Mouse (Mus musculus) brain, adult 2 months (tissue): ENCODE data around the gene Elmo1.

Experiments used
- DNase-seq: peaks from one replicate; pipeline ENCODE4 v3.0.0; 2011; ENCODE audit warnings: low read depth, low spot score

The Elmo1 gene

DNA sequence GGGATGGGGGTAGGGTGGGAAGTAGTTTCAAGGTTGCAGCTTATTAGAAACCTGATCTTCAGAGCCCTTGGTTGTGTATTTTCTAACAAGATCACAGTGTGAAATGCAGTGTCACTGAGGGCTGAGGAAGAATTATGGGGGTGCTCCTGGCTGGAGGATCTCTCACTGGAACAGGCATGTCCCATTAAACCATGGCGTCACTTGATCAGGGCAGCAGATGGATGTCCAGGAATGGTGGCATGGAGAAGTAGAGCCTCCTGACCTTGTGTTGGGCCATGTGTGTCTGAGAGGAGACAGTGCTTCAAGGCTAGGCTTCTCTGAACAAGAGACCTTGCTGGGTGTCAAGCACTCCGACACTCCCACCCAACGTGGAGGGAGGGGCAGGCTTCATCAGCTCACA is 431.1 kb downstream of the Elmo1 start:
- no peak for DNase-seq

DNA sequence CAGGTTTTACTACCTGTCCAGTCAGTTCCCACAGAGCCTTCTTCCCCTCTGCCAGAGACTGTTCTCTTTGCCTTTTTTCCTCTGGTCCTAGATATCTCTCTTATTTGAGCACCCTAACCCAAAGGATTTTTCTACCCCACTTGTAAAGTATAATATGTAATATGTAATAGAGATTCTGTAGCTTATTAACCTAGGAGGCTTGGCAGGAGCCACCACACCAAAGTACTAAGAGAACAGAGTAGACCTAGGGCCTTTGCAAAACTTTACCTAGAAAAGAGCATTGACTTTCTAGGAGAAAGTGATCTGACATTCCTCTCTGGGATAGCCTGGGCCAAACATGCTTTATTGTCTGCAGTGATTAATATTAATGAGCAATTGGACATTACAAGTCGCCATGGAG is 433.3 kb downstream of the Elmo1 start:
- no peak for DNase-seq

DNA sequence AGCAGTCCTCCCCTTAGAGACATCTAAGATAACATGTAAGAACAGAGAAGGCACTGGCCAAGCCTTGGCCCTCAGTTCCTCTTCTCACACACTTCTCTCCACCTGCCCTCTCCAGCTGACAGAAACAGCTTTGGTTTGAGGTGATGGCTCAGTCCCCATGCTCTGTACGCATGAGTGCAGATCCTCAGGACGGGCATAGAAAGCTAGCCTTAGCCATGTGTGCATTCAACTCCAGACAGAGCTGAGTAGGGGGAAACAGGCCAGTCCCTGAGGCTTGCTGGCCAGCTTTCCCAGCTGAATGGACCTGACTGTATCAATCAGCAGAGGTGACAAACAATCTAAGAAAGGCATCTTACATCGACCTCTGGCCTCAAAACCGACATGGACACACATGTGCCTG is 435.4 kb downstream of the Elmo1 start:
- peak; percentile 66 for DNase-seq

DNA sequence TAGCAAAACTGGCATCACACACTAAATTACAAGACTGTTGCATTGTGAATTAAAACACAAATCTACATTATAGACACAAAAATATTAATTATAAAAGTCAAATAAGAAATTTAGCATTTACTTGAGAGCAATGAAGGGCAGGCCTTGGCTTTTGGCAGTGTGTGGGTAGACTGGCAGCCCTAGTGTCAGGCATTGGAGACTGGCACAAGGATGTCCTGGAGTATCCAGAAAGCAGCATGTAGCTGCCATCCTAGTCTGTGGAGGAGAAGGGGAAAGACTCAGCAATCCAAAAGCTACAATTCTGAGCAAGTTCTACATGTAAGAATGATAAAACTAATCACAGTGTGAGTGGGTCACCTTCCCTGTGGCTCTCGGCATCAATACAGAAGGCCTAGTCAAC is 446.7 kb downstream of the Elmo1 start:
- DNase-seq: peak; percentile 53

DNA sequence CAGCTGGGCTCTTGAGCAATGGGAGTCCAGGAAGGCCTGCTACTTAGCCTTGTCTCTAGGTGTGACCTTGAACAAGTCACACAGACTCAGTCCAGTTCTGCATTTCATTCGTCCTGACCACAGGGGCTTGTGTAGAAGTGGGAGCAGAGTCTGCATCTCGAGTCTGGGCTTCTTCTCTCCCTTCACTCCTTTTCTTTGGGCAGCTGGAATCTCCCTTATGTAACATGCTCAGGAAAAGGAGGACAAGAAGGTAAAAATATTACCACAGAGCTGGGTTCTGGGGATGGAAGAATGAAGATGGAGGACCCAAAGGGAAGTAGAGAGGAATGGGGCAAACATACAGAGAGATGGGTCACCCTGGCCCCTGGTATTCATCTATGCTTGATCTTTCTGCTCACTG is 447.1 kb downstream of the Elmo1 start:
- peak; percentile 61 for DNase-seq

DNA sequence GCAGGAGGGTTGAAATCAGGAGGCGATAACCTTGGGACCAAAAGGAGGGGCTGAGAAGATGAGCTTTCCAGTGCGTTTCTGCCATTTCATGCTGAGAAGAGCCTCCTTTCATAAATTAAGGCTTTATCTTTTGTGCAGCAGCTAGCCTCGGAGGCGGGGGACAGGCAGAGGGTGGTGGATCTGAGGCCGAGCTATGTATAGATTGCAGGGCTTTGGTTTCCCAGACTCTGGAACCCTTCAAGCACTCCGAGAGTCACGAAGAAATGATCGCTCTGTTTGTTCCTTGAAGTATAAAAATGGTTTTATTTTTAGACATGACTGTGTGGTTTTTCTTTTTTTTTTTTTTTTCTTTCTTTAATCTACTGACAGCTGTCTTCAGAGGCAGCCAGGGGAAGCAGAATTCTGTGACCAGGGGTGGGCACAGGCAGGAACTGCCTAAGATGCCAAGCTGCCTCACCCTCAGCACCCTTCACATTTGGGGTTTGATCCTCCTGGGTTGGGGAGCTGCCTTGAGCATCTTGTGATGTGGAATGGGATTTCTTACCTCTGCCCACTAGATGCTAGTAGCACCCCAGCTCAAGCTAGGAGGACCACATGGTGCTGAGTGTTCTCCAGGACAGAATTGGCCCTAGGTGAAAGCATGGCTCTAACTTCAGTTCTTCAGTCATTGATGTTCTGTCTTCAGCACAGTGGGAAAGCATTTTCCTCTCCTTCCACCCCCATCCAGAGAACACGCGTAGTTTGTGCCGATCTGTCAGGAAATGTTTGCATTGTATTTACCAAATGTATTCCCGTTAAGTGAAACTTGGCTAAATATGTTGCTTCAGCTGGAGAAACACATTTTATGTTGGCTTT is 448.0 kb downstream of the Elmo1 start:
- peak; percentile 89 for DNase-seq

DNA sequence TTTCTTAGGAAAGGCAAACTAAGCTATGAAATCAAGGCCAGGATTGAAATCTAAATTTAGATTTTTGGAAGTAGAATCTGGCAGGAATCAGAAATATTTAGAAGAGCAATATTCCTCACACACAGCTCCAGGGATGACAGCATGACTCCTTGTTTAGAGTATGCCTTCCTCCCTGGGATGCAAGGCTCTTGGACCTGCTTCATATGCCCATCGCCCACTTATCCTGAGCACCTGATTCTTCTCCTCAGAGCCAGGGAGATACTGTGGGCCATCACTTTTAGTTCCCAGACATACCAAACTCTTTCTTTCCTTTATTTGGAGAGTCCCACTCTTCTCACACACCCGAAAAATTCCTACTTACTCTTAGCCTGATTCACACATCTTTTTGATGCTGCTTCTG is 449.2 kb downstream of the Elmo1 start:
- peak; percentile 67 for DNase-seq

DNA sequence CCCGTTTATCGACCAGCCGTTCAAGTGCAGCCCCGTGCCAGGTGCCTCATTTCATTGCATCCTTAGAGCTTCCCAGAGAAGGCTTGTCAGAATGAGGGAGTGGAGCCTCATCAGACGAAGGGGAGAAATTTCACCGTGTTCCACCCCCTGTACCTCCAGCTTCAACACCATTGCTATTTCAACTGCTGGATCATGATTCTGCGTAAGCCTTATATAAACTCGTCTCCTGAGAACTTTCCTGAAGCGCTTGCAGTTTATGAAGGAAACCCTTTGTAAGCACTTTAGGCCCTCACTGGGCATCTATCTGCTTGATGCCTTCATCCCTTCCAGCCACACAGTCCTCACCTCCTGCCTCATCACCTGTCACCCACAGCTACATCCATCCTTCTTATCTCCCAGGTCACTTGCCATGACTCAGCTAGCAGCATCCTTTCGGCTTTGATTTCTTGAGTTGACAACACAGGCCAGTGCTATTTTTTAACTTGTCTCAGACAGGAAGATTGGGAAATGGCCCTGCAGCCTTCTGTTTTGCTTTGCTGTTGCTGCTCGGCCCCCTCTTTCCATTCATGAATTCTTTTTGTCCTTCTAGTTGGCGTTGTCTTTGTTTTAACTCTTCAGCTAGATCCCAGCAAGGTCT is 456.3 kb downstream of the Elmo1 start:
- DNase-seq: peak; percentile 64

DNA sequence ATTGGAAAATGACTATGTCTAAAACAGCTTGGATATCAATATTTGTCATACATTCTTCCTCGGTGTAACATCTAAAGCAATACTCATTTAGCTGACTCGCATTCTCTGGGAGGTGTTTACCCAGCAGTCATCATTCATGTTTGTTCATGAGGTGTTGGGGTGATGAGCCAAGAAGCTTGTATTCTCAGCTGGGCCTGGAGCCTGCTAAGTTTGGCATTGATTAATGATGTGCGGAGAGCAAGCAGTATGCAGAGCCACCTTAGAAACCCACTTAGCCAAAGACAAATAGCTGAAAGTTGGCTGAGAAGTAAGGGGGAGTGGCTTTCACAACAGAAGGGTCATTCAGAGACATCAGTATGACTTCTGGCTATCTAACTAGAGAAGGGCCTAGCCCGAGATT is 459.6 kb downstream of the Elmo1 start:
- DNase-seq: no peak

DNA sequence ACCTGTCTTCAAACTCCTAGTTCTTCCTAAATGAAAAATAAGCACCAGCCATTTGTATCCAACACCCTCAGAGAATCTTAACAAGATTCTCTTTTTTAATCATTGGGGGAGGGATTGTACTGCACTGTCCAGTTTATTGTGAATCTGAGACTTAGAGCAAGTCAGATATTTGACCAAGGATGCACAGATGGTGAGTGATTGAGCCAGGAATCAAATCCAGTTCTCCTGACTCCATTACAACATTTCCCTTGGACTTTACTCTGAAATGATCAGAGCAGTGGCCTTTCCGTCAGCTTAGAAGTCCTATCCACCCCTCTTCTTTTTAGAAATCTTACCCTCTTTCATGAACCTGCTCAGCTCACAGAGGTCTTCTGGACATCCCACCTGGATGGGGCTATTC is 461.2 kb downstream of the Elmo1 start:
- peak; percentile 93 for DNase-seq

DNA sequence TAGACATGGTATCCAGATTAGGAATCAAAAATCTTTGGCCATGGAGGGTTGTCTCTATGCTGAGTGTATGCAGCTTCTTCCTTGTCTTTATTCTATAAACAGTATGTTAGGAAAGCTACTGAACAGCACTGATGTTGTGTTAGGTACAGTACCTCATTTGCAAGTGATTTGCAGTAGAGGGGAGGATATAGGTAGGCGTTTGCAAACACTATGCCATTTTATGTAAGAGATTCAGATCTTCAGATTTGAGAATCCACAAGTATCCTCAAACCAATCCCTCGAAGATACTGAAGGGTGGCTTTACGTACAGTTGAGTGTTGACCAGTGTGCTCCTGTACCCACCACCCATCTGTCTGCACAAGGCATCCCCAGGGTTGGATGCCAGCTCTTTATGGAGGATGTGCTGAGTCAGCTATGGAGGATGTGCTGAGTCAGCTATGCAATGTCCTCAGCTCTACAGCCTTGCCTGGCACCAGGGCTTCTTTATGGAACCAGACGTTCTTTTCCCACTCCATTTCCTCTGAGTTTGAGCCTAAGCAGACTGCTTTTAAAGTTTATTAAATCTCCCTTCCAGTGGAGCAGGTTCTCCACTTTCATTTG is 465.6 kb downstream of the Elmo1 start:
- DNase-seq: peak; percentile 76

DNA sequence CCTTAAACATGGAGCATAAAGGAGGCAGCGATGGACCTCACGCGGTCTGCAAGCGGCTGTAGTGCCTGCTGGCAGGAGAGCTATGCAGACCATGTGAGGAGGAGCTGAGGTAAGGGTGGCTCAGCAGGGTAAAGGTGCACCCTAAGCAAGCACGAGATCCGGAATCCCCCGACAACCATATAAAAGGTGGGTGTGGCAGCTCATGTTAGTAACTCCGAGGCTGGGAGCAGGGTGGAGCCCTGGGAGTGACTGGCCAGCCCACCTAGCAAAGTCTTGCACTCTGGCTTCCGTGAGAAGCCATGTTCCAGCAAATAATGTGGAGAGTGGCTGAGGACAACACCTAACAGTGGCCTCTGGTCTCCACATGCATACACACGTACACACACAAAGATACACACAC is 466.3 kb downstream of the Elmo1 start:
- no peak for DNase-seq

DNA sequence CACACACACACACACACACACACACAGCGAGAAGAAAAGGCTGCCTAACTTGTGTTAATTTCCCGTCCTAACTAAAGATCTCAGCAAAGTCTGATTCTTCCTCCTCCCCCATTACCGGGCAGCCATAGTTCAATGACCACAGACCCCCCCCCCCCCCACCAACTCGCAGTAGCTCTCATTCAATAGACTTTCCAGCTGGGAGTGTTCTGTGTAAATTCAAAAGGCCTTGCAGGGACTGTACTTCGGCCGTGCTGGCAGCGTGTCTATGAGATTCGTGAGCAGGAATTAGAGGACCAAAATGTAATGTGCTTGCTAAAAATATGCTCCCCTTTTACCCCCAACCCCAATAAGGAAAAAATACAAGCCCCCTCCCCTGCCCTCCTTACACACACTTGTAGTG is 466.8 kb downstream of the Elmo1 start:
- no peak for DNase-seq

DNA sequence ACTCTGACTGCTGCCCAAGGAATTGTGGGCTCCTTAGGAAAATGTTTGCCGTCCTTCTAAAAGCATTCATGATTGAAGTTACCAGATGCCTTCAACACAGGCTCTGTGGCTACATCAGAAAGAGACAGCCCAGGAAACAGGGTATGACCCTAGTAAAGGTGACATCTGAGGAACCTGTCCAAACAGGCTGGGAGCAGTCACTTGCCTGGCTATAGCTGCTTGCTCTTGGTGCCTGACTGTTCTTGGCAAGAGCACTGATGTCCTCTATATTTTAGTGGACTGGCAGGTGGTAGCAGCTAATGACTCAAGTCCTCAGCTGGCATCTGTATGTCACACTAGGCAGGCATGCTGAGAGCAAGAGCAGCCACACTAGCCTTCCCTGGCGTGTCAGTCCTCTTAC is 468.0 kb downstream of the Elmo1 start:
- peak; percentile 97 for DNase-seq

DNA sequence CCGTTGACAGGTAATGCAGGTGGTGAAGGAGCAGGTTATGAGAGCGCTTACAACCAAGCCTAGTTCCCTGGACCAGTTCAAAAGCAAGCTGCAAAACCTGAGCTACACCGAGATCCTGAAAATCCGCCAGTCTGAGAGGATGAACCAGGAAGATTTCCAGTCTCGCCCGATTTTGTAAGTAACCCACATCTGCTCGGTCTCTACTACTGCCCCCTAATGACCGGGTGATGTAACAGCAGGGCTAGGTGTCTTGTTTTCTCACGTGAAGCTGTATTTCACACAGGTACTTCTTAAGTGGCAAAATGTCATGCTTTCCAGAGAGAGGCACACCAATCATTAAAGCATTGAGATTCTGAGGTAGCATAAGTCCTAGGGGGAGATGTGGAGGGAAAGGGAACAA is 474.0 kb downstream of the Elmo1 start:
- no peak for DNase-seq

DNA sequence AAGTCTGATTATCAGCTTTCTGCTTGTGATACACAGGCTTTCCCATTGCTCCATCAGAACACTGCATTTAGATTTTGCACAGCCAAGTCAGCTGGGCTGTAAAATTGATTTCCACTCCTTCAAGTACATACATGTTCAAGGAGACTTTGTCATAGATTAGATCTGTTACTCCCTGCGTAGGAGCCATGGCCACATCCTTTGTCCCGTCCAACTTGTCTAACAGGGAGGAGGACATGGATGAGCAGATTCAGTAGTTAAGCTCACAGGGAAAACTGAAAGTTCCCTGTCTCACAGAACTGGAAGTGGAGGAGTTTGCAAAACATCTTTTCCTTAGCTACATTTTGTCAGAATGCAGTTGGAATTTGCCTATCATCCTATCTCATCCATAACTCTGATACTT is 484.8 kb downstream of the Elmo1 start:
- DNase-seq: no peak

DNA sequence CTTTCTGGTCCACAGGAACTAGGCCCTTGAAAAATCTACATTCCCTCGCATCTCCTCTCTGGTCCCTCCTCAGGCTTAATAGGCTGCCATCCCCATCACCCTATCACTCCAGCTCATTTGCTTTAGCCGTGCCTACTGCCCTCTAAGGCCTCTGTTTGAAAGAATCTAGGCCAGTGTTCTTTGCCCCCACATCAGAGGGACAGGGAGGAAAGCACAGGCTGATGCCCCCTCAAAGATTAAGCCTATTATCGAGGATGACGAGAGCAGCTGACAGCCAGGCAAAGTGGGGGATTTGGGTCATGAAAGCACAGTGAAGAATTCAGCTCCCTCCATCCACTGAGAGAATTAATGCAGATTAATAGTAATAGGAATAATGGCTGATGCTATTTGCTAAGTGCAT is 495.5 kb downstream of the Elmo1 start:
- DNase-seq: no peak

DNA sequence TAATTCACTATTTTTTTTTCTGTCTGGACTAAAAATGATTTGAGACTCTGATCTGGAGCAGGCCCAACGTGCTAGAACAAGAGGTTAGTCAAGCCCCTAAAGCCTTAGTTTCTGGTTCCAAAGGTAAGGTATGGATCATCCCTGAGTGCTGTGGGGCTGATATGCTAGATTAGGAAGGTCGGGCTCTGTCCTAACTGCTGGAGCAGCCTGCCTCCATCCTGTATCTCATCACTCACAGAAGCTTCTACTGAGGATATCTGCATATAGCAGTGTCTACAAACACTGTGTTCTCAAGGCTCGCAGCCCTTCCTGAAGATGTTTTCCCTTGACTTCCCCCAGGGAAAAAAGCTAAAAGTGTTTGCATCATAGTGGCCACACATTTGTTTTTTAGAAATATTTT is 496.1 kb downstream of the Elmo1 start:
- no peak for DNase-seq

DNA sequence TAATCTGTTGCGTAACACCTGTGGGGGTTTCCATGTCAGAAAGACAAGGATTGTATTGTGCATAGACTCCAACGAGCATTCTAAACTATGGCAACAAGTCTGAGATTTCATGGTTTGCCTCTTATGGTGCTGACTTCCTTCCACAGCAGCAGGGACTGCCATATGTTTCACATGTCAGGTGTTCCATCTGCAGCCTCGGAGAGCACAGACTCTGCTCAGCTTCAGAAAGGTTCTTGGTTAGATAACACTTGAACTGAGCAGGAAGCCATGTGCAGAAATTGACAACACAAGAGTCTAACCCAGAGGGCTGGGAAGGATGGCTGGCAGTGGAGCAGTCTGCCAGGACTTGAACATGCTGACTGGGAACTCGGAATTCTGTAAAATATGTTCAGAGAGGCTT is 500.6 kb downstream of the Elmo1 start:
- peak; percentile 85 for DNase-seq

DNA sequence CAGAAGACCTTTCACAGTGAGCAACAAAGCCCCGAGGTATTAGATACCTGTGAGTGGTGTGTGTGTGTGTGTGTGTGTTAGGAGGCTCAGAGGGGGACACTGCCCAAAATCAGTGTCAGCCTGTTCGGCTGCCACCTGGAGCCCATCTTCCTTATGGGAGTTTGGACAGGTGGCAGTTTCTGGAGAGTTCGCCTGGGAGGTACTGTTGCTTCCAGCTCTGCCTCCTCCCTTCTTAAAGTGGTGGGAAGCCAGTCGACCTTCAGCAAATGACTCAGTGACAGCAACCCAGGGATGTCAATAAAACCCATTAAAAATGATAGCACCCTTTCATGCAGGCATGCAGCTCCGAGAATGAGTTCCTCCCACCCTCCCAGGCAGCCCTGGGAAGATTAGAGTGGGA is 506.9 kb downstream of the Elmo1 start:
- peak; percentile 74 for DNase-seq

DNA sequence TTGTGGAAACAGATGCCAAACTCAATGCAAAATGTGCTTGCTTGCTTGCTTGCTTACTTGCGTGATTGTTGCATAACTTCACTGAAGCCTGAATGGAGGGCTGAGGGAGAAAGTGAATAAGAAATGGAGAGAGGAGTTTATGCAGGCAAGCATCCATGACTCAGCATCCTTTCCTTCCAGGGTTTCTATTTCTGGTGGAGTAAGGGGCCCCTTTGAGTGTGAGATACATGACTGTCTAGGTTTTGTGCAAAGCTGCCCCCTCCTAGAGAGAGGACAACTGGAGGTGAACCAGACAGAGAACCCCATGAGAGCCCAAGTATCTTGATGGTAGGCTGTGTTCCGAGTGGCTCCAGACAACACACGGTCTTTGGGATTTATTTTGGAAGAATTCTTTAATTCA is 508.2 kb downstream of the Elmo1 start:
- peak; percentile 79 for DNase-seq

DNA sequence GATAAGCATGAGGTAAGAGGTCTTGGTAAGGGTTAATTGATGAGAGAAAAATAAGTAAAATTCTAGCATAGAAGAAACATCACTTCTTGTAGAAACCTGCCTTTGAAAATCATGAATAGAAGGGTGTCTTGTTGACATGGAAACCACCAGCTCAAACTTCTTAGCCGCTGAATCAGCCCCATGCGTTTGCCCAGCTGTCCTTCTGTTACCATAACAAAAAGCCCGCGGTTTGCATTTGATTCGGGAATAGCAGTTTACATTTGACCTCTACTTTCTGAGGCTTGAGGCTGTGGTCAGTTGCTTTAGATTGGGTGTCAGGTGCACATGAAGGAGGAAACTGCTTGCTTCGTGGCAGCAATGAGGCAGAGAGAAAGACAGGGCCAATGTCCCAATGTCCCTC is 509.9 kb downstream of the Elmo1 start:
- DNase-seq: peak; percentile 60

DNA sequence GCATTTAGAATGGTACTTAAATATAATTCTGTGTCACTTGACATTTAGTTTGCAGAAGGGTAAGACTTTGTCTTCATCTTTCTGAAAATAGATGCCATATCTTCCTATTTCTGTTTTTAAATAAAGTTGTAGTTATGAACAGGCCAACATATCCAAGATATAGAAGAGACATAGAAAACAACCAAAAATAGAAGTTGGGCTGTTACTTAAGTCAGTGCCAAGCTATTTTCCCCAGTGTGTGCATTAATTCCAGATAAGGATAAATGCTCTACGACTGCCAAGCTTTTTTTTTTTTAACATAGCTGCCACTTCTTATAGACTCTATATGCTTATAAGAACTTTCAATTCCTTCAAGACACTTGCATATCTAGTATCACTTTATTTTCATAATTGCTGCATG is 511.0 kb downstream of the Elmo1 start:
- DNase-seq: peak; percentile 63
